Mouse (Mus musculus): ENCODE results near the gene Olfr1461.

Gene Olfr1461

GRCm38 (mm10) chr19:13162700-13163099, at the start of gene Olfr1461:
Gene Olfr1461 (plus strand): TSS chr19:13163000.
- no peak for DNase-seq

GRCm38 (mm10) chr19:13149449-13149848, 13.4 kb upstream of the Olfr1461 start, which contains the start of gene Olfr1459:
Gene Olfr1459 (minus strand): TSS chr19:13149549.
- DNase-seq = no peak

GRCm38 (mm10) chr19:13185434-13185833, 22.6 kb downstream of the Olfr1461 start, which contains the start of gene Olfr1462:
Gene Olfr1462 (plus strand): TSS chr19:13185734.
- DNase-seq = no peak

All from heart, adult 11 months (tissue).